Mouse (Mus musculus) cortical plate, adult 2 months (tissue): Measurements from ENCODE around the gene Kif28.

Experiments
- CTCF ChIP-seq: fragments of 200-500 bp; IDR thresholded peaks from 2 replicates; pipeline ENCODE4 v1.5.1; 2011; ENCODE audit warnings: mild to moderate bottlenecking, control low read depth, low read length; ENCODE audit not compliant: insufficient read depth; ENCODE audit errors: extremely low read depth
- POLR2A ChIP-seq: fragments of 200-500 bp; IDR thresholded peaks from 2 replicates; pipeline ENCODE4 v1.6.1; 2011; ENCODE audit warnings: mild to moderate bottlenecking, low read length, control low read depth; ENCODE audit not compliant: insufficient read depth; ENCODE audit errors: extremely low read depth

- no peak for TF ChIP-seq POLR2A
- TF ChIP-seq CTCF, result no peak
These were observed 11.4 kb upstream of the Kif28 start for GRCm38 (mm10) chr1:179756477-179756876.
